Mouse (Mus musculus) hindbrain, postnatal 0 days (tissue): ENCODE data around the gene Eml4. TPM values are rescaled to one million over a fixed set of nuclear protein-coding genes. Genes with fewer than 3 reads are reported as not detected.

Experiments
- ATAC-seq: fragments of 200-750 bp; cut with Nextera tagmentation; 2 replicates; pipeline ENCODE4 v1.8.0; 2017; ENCODE audit warnings: mild to moderate bottlenecking, moderate TSS enrichment, moderate library complexity
- DNase-seq: peaks from one replicate; pipeline ENCODE4 v3.0.0-alpha.2; 2015; ENCODE audit warnings: low spot score
- H3K27ac ChIP-seq: fragments of 300-500 bp; sonication (generic); 2 replicates; pipeline ENCODE4 v1.5.1; 2014; ENCODE audit warnings: mild to moderate bottlenecking
- H3K27me3 ChIP-seq: fragments of 300-500 bp; sonication (generic); 2 replicates; pipeline ENCODE4 v1.6.1; 2014; ENCODE audit warnings: low read length, mixed read lengths; ENCODE audit not compliant: insufficient read depth
- H3K36me3 ChIP-seq: fragments of 300-500 bp; sonication (generic); 2 replicates; pipeline ENCODE4 v1.6.1; 2014; ENCODE audit warnings: low read length, mixed read lengths; ENCODE audit not compliant: insufficient read depth
- H3K4me1 ChIP-seq: fragments of 300-500 bp; sonication (generic); 2 replicates; pipeline ENCODE4 v1.6.1; 2014; ENCODE audit warnings: antibody characterized with exemption, low read length, mixed read lengths; ENCODE audit not compliant: insufficient read depth
- H3K4me2 ChIP-seq: fragments of 300-500 bp; sonication (generic); 2 replicates; pipeline ENCODE4 v1.6.1; 2014; ENCODE audit warnings: low read depth, mild to moderate bottlenecking, low read length, moderate library complexity, mixed read lengths
- H3K4me3 ChIP-seq: fragments of 300-500 bp; sonication (generic); 2 replicates; pipeline ENCODE4 v1.5.1; 2014; ENCODE audit warnings: low read length
- H3K9ac ChIP-seq: fragments of 300-500 bp; sonication (generic); replicated peaks from 2 replicates; pipeline ENCODE4 v1.6.1; 2014; ENCODE audit warnings: mild to moderate bottlenecking, low read length, moderate library complexity, mixed read lengths
- H3K9me3 ChIP-seq: fragments of 300-500 bp; sonication (generic); 2 replicates; pipeline ENCODE4 v1.6.1; 2016; ENCODE audit warnings: low read length, mixed read lengths
- CTCF ChIP-seq: IDR thresholded peaks from 2 replicates; pipeline ENCODE4 v1.5.1; 2016; ENCODE audit warnings: antibody characterized with exemption, control low read depth, low read depth
- WGBS: fragments of 180-500 bp; shearing (Covaris S2); extraction: QIAGEN DNeasy Blood & Tissue Kit; methylation state at CpG from one replicate; pipeline ENCODE4 v1.1.7; 2014; 5-methylcytosine and 5-hydroxymethylcytosine counted together
- polyA plus RNA-seq: library from polyadenylated mRNA; unstranded; fragments of >200 nt; fragmentation: Nextera tagmentation; extraction: Ambion mirVana; gene quantifications from 2 replicates; pipeline ENCODE4 v1.2.1, GENCODE M21; 2015
- total RNA-seq: library from RNA; depleted of rRNA; stranded (reverse); fragments of >200 nt; gene quantifications from 2 replicates; pipeline ENCODE4 v1.2.3, GENCODE M21; 2014

Eml4 gene
- total and polyA plus RNA-seq, 2 experiments from 2014 or later: 20.2 to 42.9 TPM

GRCm38 (mm10) chr17:83344226-83344625 lies 6.5 kb upstream of the Eml4 start:
- DNase-seq (no peak), ATAC-seq (no peak)
- no peaks in the 10 kb centered on the region for H3K4me1 ChIP-seq
- H3K27ac ChIP-seq: no peak overlapping the region
- TF ChIP-seq CTCF: no peak
- H3K4me2 ChIP-seq: no peak overlapping the region
- H3K27me3 ChIP-seq: no peaks in the 10 kb centered on the region
- no peaks in the 10 kb centered on the region for H3K9me3 ChIP-seq
- H3K9ac ChIP-seq: no peak overlapping the region
- H3K36me3 ChIP-seq: no peaks in the 10 kb centered on the region
- H3K4me3 ChIP-seq: no peak overlapping the region
- WGBS: 84% methylated on average over 7 of the region's 7 CpGs

DNA sequence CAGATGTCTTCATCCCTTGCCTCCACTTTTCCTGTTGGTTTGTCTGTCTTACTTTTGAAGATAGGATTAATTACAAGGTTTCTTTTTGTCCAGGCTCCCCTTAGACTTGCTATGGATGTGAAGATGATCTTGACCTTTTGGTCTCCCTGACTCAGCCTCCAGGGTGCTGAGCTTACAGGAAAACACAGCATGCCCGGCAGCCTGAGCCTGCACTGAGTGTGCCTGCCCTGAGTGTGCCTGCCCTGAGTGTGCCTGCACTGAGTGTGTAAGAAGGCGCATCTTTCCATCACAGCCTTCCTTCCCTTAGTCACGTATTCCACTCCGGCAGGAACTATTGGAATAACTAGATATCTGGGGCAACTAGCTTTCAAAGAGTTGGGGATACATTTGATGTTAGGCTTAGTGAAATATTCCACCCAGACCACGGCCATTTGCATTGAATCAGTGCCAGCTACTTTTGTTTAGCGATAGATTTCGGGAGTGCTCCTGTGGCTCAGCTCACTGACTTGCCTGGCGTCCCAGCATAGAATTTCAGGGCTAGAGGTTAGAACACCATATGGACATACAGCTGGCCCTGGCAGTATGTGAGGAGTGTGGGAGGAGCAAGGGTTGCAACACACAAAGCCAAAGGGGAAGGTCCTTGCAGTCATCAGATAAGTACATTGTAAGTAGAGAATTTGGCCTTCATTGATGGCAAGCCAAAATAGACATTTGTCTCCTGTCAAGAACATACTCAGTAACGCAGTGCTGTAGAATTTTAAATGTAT lies 2.5 kb upstream of the Eml4 start:
- ATAC-seq: no peak
- TF ChIP-seq CTCF: no peak
- Histone ChIP-seq H3K9ac (no peak overlapping the region), H3K4me1 (peaks cover 8% of the 10 kb centered on the region; the same call in 1 of the 2 replicates), H3K4me3 (no peak overlapping the region), H3K27me3 (no peaks in the 10 kb centered on the region), H3K4me2 (no peak overlapping the region), H3K27ac (no peak overlapping the region), H3K9me3 (no peaks in the 10 kb centered on the region), H3K36me3 (no peaks in the 10 kb centered on the region)
- 69% methylated on average over 9 of the region's 9 CpGs for WGBS
- peak; percentile 37 for DNase-seq

- DNase-seq: peak; percentile 57
- WGBS: under 1% methylated on average over 32 of the region's 57 CpGs
- peak overlapping the region; percentile 87 for H3K4me3 ChIP-seq
- no peak for TF ChIP-seq CTCF
- no peaks in the 10 kb centered on the region for H3K36me3 ChIP-seq
- H3K27me3 ChIP-seq: no peaks in the 10 kb centered on the region
- peak; percentile 83 for ATAC-seq
- peak overlapping the region; percentile 88 for H3K9ac ChIP-seq
- peak overlapping the region; percentile 90 for H3K27ac ChIP-seq
- no peaks in the 10 kb centered on the region for H3K9me3 ChIP-seq
- peaks cover 8% of the 10 kb centered on the region; the same call in 1 of the 2 replicates for H3K4me1 ChIP-seq
- H3K4me2 ChIP-seq: peak overlapping the region; percentile 83
Observed at GRCm38 (mm10) chr17:83351119-83351531, 394 bp downstream of the Eml4 start.

GRCm38 (mm10) chr17:83351601-83352413 lies 1.1 kb downstream of the Eml4 start:
- ATAC-seq (no peak; the same call in 1 of the 2 replicates), DNase-seq (peak; percentile 31)
- no peak for TF ChIP-seq CTCF
- Histone ChIP-seq H3K4me3 (peak overlapping the region; percentile 87), H3K27ac (peak overlapping the region; percentile 90), H3K4me2 (peak overlapping the region; percentile 83), H3K9ac (peak overlapping the region; percentile 88), H3K27me3 (no peaks in the 10 kb centered on the region), H3K36me3 (no peaks in the 10 kb centered on the region), H3K4me1 (peaks cover 8% of the 10 kb centered on the region; the same call in 1 of the 2 replicates), H3K9me3 (no peaks in the 10 kb centered on the region)
- 9% methylated on average over 13 of the region's 13 CpGs for WGBS

DNA sequence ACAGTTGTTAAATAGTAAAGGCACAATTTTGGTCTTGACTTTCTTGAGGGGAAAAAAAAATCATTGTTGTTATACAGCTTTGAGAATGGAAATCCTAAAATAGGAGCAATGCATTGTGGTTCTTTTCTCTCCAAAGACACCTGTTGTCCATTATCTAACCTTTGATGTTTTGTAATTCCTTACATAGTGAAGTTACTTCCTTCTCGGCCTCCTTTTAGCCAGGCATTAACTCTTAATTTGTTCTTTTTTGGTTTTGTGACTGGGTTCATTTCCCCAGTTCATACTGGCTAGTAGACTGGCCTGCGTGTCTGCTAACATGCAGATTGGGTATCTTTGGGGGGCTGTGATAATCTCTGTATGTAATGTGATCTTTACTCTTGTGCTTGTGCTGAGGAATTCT lies 1.7 kb downstream of the Eml4 start:
- H3K27ac ChIP-seq: no peak overlapping the region
- WGBS: 15% methylated on average over 2 of the region's 2 CpGs
- H3K9me3 ChIP-seq: no peaks in the 10 kb centered on the region
- H3K4me1 ChIP-seq: peaks cover 8% of the 10 kb centered on the region; the same call in 1 of the 2 replicates
- H3K36me3 ChIP-seq: no peaks in the 10 kb centered on the region
- peak overlapping the region; percentile 83 for H3K4me2 ChIP-seq
- H3K4me3 ChIP-seq: peak overlapping the region; percentile 87; the same call in 1 of the 2 replicates
- no peaks in the 10 kb centered on the region for H3K27me3 ChIP-seq
- DNase-seq: no peak
- ATAC-seq: no peak
- no peak for TF ChIP-seq CTCF
- H3K9ac ChIP-seq: no peak overlapping the region

DNA sequence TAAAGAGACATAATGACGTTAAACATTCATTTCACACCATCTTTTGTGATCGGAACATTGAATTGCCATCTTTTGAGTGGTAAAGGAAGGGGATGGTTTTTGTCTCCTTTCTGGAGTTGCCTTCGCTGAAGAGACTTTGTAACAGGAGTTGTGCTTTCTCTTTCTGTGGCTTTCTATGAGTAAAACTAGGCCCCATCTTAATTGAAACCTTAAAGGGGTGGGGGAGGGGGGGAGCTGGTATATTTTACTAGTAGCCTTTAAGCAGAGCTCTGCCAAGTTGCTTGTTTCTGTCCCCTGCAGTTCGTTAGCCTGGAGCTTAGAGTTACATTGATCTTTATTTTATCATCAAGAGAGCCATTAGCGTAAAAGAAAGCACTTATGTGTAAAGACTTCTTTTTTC lies 2.3 kb downstream of the Eml4 start:
- ATAC-seq: no peak
- WGBS: 24% methylated on average over 5 of the region's 5 CpGs

More for the DNA sequence above, 2.3 kb downstream of the Eml4 start:
- no peak overlapping the region for H3K4me3 ChIP-seq
- H3K36me3 ChIP-seq: no peaks in the 10 kb centered on the region
- peak overlapping the region; percentile 83 for H3K4me2 ChIP-seq
- H3K27me3 ChIP-seq: no peaks in the 10 kb centered on the region
- no peaks in the 10 kb centered on the region for H3K9me3 ChIP-seq
- no peak overlapping the region for H3K9ac ChIP-seq
- no peak overlapping the region for H3K27ac ChIP-seq
- TF ChIP-seq CTCF: no peak
- peaks cover 8% of the 10 kb centered on the region; the same call in 1 of the 2 replicates for H3K4me1 ChIP-seq
- DNase-seq: no peak
